Mouse (Mus musculus): ENCODE measurements around the gene Chek2.
"Not testable (repeated sequence)": the region's sequence is repeated elsewhere in the genome, so short reads cannot be mapped to it uniquely, and the experiment has no call there.

Chek2 gene

GRCm38 (mm10) chr5:110839678-110840365 lies at the start of gene Chek2, which contains the start of gene Hscb:
Gene Chek2, plus strand, starts transcription at chr5:110839979.
Gene Hscb, minus strand, starts transcription at chr5:110839777.
- DNase-seq (ENCODE audit: low spot score) = peak; percentile 97

- DNase-seq (ENCODE audit: low spot score) = no peak
Observed at GRCm38 (mm10) chr5:110794363-110794762, 45.4 kb upstream of the Chek2 start.

DNA sequence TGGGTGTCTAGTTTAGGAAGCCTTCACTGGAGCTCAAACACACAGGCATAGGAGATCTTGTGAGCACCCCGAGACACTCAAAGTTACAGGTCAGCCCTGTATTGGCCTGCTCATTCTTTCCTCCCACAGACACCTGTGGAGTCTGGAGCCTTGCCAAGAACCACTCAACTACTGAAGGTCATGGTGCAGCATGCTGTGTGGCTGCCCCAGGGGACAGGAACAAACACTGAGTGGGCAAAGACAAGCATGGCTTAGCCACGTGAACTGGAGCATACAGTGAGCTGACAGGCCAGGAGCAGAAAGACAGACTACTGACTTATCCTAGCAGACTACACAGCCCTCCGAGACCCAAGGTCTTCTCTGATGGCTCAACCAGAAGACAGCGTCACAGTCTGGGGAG lies 42.1 kb upstream of the Chek2 start:
- no peak for DNase-seq (ENCODE audit: low spot score)

GRCm38 (mm10) chr5:110801036-110801624 lies 38.6 kb upstream of the Chek2 start:
- no peak for DNase-seq (ENCODE audit: low spot score)

GRCm38 (mm10) chr5:110802186-110802585 lies 37.6 kb upstream of the Chek2 start:
- no peak for DNase-seq (ENCODE audit: low spot score)

- DNase-seq (ENCODE audit: low spot score) = no peak
Observed at GRCm38 (mm10) chr5:110802809-110803208, 37.0 kb upstream of the Chek2 start.

- DNase-seq (ENCODE audit: low spot score) = no peak
Observed at GRCm38 (mm10) chr5:110804012-110804743, 35.6 kb upstream of the Chek2 start.

DNA sequence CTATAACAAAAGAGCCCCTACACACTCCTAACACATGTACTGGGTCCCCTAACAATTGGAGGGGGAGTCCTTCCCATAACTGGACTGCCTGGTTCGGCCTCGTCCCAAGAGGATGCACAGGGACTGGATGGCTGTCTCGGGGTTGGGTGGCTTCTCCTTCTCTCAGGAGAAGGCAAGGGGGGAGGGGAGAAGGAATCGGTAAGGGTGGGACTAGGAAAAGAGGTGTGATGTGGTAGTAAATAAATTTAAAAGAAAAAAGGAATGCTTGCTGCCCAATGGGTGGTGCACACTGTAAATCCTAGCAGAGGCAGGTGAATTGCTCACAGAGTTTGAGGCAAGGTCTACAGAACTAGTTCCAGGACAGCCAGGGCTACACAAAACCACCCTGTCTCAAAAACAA lies 33.6 kb upstream of the Chek2 start:
- no peak for DNase-seq (ENCODE audit: low spot score)

DNA sequence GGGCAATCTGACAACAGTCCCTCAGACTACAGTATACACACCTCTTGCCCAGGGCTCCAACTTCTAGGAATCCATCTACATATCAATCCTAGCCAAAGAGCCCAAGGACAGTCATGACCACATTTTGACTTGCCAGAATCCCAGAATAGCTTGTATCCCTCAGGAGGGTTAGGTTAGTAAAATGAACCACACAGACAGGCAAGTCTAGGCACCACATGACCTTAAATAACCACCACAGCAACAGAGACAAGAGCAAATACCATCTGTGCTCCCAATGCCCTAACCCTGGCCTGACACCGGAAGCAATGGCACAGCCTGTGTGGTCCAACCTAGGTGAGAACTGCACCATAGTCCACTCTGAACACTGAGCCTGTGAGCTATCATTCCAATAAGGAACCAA lies 33.1 kb upstream of the Chek2 start:
- DNase-seq (ENCODE audit: low spot score) = no peak

DNA sequence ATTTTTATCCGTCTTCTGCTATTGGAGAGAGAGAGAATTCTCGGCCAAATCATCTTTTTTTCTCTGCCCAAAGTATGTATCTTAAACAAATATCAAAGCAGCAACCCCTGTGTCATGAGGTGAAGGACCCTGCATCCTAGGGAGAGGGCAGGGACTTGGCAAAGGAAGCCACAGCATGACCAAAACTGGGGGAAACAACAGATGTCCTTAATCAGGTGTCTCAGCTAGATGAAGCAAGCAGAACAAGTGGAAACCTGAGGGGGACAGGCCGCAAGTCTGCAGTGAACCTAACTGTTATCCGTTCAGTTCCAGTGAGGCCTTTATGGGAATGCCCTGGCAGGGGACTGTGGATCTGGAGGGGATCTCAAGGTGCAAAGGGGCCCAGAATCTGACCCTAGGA lies 32.3 kb upstream of the Chek2 start:
- no peak for DNase-seq (ENCODE audit: low spot score)

DNA sequence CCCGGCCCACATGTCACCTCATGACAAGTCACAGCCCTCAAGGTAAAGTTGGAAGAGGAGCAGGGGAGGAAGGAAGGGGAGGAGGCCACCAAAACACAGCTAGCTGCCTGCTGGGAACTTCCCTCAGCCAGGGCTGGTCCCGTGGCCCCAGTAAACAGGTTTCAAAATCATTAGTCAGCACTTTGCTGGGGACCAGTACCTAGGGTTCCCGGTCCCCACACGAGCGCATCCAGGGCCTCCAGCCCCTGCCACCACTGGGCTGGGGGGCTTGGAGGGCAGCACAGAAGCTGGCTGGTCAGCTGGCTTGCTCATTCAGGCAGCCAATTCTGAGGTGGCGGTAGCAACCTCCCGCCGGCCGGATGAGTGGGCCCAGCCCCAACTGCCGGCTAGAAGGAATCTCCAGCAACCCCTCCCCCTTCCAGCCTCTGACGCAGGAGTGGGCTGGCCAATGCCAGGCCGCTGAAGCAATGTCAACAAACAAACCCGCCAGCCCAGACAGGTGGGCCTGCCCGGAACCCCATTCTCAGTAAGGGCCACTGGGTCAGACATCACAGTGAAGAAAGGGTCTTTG lies 31.6 kb upstream of the Chek2 start:
- peak; percentile 63 for DNase-seq (ENCODE audit: low spot score)

GRCm38 (mm10) chr5:110808821-110809666 lies 30.7 kb upstream of the Chek2 start:
- no peak for DNase-seq (ENCODE audit: low spot score)

DNA sequence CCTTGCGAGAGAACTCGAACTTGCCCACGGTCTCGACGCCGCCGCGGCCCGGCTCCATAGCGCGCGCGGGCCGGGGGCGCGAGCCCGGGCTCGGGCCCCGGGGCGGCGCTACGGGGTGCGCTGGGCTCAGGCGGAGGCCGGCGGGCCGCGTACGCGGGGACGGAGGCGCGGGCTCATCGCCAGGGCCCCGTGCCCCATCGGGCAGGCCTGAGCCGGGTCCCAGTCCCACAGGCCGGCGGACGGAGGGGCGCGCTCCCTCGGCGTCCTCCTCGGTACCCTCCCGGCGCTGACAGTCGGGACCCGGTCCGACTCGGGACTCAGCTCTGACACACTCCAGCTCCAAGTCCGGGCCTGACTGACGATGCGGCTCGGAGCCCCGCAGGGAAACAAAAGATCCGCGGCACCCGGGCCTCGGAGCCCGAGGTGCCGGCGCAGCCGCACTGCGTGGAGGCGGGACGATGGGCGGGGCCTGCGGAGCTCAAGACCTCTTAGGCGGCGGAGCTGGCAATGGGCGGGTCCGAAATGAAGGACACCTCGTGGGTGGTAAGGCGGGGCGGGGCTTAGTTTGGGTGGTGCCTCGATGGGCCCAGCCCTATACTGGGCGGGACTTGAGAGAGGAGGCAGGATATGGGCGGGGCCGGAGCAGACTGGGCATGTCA lies 30.0 kb upstream of the Chek2 start, which contains the start of gene Ulk1:
TSS of gene Ulk1 (minus strand) at position 431 of the 659 bp plus-strand sequence.
- peak; percentile 99 for DNase-seq (ENCODE audit: low spot score)

DNA sequence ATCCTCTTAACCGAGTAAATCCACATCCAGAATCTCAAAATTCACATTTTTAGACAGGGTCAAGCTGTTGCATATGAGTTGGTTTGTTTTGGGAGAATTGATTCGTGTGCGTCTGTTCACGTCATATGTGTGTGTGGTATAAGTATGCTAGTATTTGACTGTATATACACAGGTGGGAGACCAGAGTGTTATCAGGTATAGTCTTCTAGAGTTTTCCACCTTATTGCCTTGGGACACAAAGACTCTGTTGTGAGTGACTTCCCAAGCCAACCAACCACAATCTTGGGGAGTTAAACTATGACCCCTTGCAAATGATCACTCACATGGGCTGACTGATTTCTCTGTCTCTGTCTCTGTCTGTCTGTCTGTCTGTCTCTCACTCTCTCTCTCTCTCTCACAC lies 15.4 kb upstream of the Chek2 start:
- no peak for DNase-seq (ENCODE audit: low spot score)

DNA sequence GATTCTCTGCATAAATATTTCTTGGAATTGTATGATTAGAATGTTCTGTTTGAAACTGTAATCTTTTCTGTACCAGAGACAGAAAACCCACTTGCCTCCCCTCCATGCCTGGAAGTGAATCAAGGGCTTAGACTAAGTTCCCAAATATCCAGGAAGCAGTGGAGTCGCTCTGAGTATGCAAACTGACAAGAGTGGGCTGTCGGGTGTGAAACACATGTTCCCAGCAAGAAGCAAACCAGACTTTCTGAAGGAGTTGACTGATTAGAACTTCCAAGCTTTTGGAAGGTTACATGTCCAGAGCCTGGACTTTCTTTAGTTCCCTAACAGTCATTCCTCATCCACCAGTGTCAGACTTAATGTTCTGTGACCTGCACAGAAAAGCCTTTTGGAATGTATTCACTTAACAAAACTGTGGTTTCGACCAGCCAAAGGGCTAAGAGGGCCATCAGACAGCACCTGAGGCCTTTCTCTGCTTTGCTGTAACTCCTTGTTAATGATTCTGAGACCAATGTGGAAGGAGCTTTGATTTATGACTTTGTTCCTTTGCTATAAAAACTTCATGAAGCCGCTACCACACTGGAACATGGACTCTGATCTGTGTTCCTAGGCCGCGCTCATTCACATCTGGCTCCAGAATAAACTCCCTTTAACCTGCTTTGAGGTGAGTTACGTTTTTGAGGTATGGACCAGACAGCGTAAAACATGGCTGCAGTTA lies 12.8 kb upstream of the Chek2 start:
- DNase-seq (ENCODE audit: low spot score) = no peak

DNA sequence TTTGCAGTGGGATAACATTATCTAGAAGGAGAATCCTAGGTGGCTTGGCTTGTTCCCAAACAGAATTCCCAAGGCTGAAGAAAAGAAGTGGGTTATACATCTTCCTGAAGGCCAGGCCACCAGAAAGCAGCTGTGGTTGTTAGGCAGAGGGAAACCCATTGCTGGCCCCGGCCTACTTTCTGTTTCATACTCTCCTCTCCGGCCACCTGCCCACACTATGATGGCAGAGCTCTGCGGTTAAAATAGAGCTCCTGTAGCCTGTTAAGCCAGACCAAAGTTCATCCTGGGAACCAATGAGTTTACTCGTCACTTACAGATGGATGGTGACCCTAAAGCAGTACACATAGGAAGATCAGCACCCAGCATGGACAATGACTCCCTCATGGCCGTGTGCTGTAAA lies 12.2 kb upstream of the Chek2 start:
- DNase-seq (ENCODE audit: low spot score) = no peak

DNA sequence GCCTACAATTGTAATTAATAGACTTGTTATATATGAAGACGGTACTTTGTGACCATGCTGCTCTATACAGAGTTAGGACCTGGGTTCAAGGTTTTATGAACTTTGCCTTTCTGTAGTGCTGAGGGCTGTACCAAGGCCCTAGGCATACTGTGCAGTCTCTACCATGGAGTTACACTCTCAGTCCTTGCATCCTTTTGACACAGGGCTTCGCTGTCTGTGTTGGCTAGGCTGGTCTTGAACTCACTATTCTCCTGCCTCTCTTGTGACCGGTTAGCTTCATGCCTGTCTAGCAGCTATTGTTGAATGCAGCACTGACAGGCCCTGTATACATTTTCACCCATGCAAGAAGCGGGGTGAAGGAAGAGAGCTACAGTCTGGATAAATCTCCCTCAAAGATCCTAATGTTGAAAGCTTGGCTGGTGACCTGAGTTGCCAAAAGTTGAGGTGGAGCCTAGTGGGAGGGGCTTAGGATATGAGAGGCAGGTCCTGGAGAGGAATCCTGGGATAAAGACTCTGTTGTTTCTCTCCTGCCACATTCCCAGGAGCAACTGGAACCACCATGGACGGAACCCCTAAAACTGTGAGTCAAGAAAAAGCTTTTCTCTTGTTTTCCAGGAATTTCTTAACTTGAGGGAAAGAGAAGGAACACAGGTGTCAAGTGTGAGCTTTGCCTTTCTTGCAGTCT lies 8.6 kb upstream of the Chek2 start:
- DNase-seq (ENCODE audit: low spot score) = no peak

DNA sequence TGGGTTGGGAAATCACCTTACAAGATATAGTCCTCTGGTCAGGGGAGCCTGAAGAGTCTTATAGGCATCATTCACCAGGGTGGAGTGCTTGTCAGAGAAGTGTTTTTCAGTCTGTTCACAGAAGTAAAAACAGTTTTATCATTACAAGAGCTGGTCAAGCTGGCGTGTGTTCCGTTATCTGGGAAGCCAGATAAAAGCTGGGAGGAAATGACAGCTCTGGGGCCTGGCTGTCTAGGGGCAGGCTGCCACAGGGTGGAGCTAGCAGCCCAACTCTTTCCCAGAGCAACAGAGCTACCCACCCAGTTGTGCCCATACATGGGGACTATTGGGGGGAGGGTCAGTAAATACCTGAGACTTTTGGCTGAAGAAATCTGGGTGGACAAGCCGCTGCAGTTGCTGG lies 3.8 kb upstream of the Chek2 start:
- no peak for DNase-seq (ENCODE audit: low spot score)

DNA sequence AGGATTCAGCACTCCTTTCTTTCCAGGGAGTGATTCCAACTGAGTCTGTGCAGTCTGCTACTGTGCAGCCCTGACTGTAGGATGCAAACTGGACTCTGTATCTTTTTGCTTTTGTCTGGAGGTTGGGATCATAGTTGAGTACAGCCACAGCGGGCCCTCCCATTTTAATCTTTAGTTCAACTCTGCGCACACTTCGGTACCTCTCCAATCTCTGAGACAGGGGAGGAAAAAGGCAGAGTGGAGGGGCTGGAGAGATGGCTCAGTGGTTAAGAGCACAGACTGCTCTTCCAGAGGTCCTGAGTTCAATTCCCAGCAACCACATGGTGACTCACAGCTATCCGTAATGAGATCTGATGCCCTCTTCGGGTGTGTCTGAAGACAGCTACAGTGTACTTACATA lies 1.8 kb upstream of the Chek2 start:
- DNase-seq (ENCODE audit: low spot score) = not testable (repeated sequence)

DNA sequence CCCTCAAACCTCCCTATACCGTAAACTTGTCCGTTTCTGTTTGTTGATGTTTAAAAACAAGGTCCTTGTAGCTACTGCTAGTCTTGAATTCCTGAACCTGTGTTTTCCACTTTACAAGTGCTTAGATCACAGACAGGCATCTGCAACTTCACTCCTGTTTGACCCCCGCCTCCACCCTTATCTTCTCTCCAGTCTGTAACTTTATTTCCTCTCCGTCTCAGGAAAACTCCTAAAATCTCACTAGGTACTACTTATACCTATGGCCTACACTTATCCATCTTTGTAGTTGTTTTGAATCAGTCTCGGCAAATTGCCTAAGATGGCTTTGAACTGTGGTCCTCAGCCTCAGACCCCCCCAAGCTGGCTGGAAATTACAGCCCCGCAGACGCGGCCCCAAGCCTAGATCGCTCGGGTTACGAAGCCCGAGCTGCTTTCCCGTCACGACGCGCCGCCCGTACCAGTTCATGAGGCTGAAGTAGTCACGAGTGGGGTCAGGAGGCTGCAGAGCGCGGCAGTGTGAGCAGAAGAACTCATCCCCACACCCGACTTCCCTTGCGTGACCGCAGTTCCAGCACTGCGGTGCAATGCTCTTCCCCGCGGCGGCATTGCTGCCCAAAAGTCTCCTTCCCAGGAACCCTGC lies 621 bp upstream of the Chek2 start:
- DNase-seq (ENCODE audit: low spot score) = no peak

Data from layer of hippocampus, adult 9-10 months (tissue).